Mouse (Mus musculus) heart, embryonic 11.5 days (tissue): ENCODE data around the gene Gm3183. TPM values are rescaled to one million over a fixed set of nuclear protein-coding genes. Genes with fewer than 3 reads are reported as not detected.
"Not testable (repeated sequence)": the region's sequence is repeated elsewhere in the genome, so short reads cannot be mapped to it uniquely, and the experiment has no call there.

Source experiments
- ATAC-seq: fragments of 200-750 bp; cut with Nextera tagmentation; replicated peaks from 2 replicates; pipeline ENCODE4 v1.8.0; 2017; ENCODE audit warnings: moderate library complexity; ENCODE audit not compliant: insufficient number of reproducible peaks, low FRiP score, low TSS enrichment
- H3K27ac ChIP-seq: fragments of 300-500 bp; sonication (generic); 2 replicates; pipeline ENCODE4 v1.5.1; 2014; ENCODE audit warnings: mild to moderate bottlenecking, low read depth, low read length
- H3K27me3 ChIP-seq: fragments of 300-500 bp; sonication (generic); 2 replicates; pipeline ENCODE4 v1.6.1; 2014; ENCODE audit warnings: mild to moderate bottlenecking, low read length, mixed read lengths; ENCODE audit not compliant: control insufficient read depth, insufficient read depth
- H3K36me3 ChIP-seq: fragments of 300-500 bp; sonication (generic); 2 replicates; pipeline ENCODE4 v1.6.1; 2014; ENCODE audit warnings: mild to moderate bottlenecking, low read length, moderate library complexity, mixed read lengths; ENCODE audit not compliant: control insufficient read depth, insufficient read depth
- H3K4me1 ChIP-seq: fragments of 300-500 bp; sonication (generic); 2 replicates; pipeline ENCODE4 v1.6.1; 2014; ENCODE audit warnings: low read length; ENCODE audit not compliant: control insufficient read depth, insufficient read depth
- H3K4me2 ChIP-seq: fragments of 300-500 bp; sonication (generic); 2 replicates; pipeline ENCODE4 v1.6.1; 2014; ENCODE audit warnings: mild to moderate bottlenecking, moderate library complexity
- H3K4me3 ChIP-seq: fragments of 300-500 bp; sonication (generic); 2 replicates; pipeline ENCODE4 v1.5.1; 2014; ENCODE audit warnings: low read depth, low read length
- H3K9ac ChIP-seq: fragments of 300-500 bp; sonication (generic); 2 replicates; pipeline ENCODE4 v1.6.1; 2014; ENCODE audit warnings: mild to moderate bottlenecking, low read depth, low read length, moderate library complexity
- H3K9me3 ChIP-seq: fragments of 300-500 bp; sonication (generic); replicated peaks from 2 replicates; pipeline ENCODE4 v1.6.1; 2016; ENCODE audit warnings: low read length; ENCODE audit not compliant: control insufficient read depth
- WGBS: fragments of 180-500 bp; shearing (Covaris S2); extraction: QIAGEN DNeasy Blood & Tissue Kit; methylation state at CpG from one replicate; pipeline ENCODE4 v1.1.7; 2014; ENCODE audit not compliant: insufficient replicate concordance; 5-methylcytosine and 5-hydroxymethylcytosine counted together
- polyA plus RNA-seq: library from polyadenylated mRNA; unstranded; fragments of >200 nt; fragmentation: Nextera tagmentation; extraction: Ambion mirVana; gene quantifications from 2 replicates; pipeline ENCODE4 v1.2.1, GENCODE M21; 2014

Gene Gm3183
- not detected in 2 replicates for polyA plus RNA-seq

DNA sequence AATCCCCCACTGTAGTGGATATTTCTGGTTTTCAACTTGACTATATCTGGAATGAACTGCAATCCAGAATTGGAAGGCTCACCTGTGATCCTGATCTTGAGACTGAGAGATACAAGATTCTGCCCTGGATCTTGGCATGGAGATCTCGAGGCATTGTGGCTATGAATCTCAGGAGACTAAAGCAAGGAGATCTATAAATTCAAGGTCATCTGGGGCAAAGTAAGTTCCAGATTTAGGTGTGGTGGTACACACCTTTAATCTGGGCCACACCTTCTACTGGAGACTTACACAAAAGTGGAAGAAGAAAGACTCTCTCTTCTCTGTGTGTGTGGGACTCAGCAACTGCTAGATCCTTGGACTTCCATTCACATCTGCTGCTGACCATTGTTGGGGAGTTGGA, at the start of gene Gm3183:
TSS of gene Gm3183 (plus strand) at position 301 of the 400 bp plus-strand sequence.
- not testable (repeated sequence) for H3K9me3 ChIP-seq, H3K4me1 ChIP-seq, H3K4me2 ChIP-seq, H3K9ac ChIP-seq, H3K27me3 ChIP-seq, H3K27ac ChIP-seq, H3K36me3 ChIP-seq, H3K4me3 ChIP-seq, ATAC-seq
- no CpG with 5 or more reads among the region's 1 CpGs for WGBS

Other genes with a start within 250 kb of the Gm3183 start
- gene Gm3147, start 249.1 kb upstream of the Gm3183 start, polyA plus RNA-seq = not detected in 2 replicates
- gene Gm6509, start 241.5 kb upstream of the Gm3183 start, polyA plus RNA-seq = not detected in 2 replicates
- gene Gm6205, start 217.1 kb upstream of the Gm3183 start, polyA plus RNA-seq = not detected in 2 replicates
- gene Gm6367, start 123.2 kb downstream of the Gm3183 start, polyA plus RNA-seq = not detected in 2 replicates
- not detected in 2 replicates for gene Gm7942, start 241.5 kb downstream of the Gm3183 start, polyA plus RNA-seq